Mouse (Mus musculus) kidney, postnatal 0 days (tissue): Measurements from ENCODE around the gene Ak1. TPM values are rescaled to one million over a fixed set of nuclear protein-coding genes. Genes with fewer than 3 reads are reported as not detected.

ENCODE experiments used
- ATAC-seq: fragments of 200-750 bp; cut with Nextera tagmentation; replicated peaks from 2 replicates; pipeline ENCODE4 v1.8.0; 2017; ENCODE audit warnings: low read depth, moderate number of reproducible peaks, moderate TSS enrichment, moderate library complexity; ENCODE audit not compliant: low FRiP score
- DNase-seq: peaks from one replicate; pipeline ENCODE4 v3.0.0-alpha.2; 2016; ENCODE audit warnings: low spot score
- H3K27ac ChIP-seq: fragments of 300-500 bp; sonication (generic); 2 replicates; pipeline ENCODE4 v1.5.1; 2014; ENCODE audit warnings: mild to moderate bottlenecking
- H3K27me3 ChIP-seq: fragments of 300-500 bp; sonication (generic); 2 replicates; pipeline ENCODE4 v1.6.1; 2014; ENCODE audit warnings: low read length, mixed read lengths; ENCODE audit not compliant: insufficient read depth
- H3K36me3 ChIP-seq: fragments of 300-500 bp; sonication (generic); 2 replicates; pipeline ENCODE4 v1.6.1; 2014; ENCODE audit warnings: low read length, mixed read lengths; ENCODE audit not compliant: insufficient read depth
- H3K4me1 ChIP-seq: fragments of 300-500 bp; sonication (generic); replicated peaks from 2 replicates; pipeline ENCODE4 v1.6.1; 2014; ENCODE audit warnings: antibody characterized with exemption, low read length, mixed read lengths; ENCODE audit not compliant: insufficient read depth
- H3K4me2 ChIP-seq: fragments of 300-500 bp; sonication (generic); 2 replicates; pipeline ENCODE4 v1.6.1; 2014; ENCODE audit warnings: mild to moderate bottlenecking, low read length, moderate library complexity, mixed read lengths
- H3K4me3 ChIP-seq: fragments of 300-500 bp; sonication (generic); replicated peaks from 2 replicates; pipeline ENCODE4 v1.5.1; 2014; ENCODE audit warnings: low read depth, low read length
- H3K9ac ChIP-seq: fragments of 300-500 bp; sonication (generic); 2 replicates; pipeline ENCODE4 v1.6.1; 2014; ENCODE audit warnings: low read depth, low read length
- H3K9me3 ChIP-seq: fragments of 300-500 bp; sonication (generic); replicated peaks from 2 replicates; pipeline ENCODE4 v1.6.1; 2016; ENCODE audit warnings: low read length, inconsistent platforms, mixed read lengths
- CTCF ChIP-seq: IDR thresholded peaks from 2 replicates; pipeline ENCODE4 v1.5.1; 2016; ENCODE audit warnings: antibody characterized with exemption, low read depth, mild to moderate bottlenecking, moderate library complexity
- WGBS: fragments of 180-500 bp; shearing (Covaris S2); extraction: QIAGEN DNeasy Blood & Tissue Kit; methylation state at CpG from one replicate; pipeline ENCODE4 v1.1.7; 2014; 5-methylcytosine and 5-hydroxymethylcytosine counted together
- polyA plus RNA-seq: library from polyadenylated mRNA; unstranded; fragments of >200 nt; fragmentation: Nextera tagmentation; extraction: Ambion mirVana; gene quantifications from 2 replicates; pipeline ENCODE4 v1.2.1, GENCODE M21; 2015

Ak1 gene
- polyA plus RNA-seq, 1 experiment from 2014 or later: 38.7 TPM

- no peak for TF ChIP-seq CTCF
These were observed 9.3 kb upstream of the Ak1 start for GRCm38 (mm10) chr2:32612274-32612673.

GRCm38 (mm10) chr2:32617109-32617508, 4.4 kb upstream of the Ak1 start:
- Histone ChIP-seq H3K4me1 (peaks cover 19% of the 10 kb centered on the region), H3K36me3 (0 out of 2 replicates have a peak, but pooled peaks cover 9% of the 10 kb centered on the region), H3K27me3 (no peaks in the 10 kb centered on the region), H3K4me3 (no peak overlapping the region), H3K9me3 (no peaks in the 10 kb centered on the region), H3K4me2 (no peak overlapping the region), H3K27ac (no peak overlapping the region), H3K9ac (no peak overlapping the region)
- WGBS: 94% methylated on average over 1 of the region's 1 CpGs
- no peak for DNase-seq
- ATAC-seq: no peak
- no peak for TF ChIP-seq CTCF

More at GRCm38 (mm10) chr2:32612274-32612673, 9.3 kb upstream of the Ak1 start:
- Histone ChIP-seq H3K9me3 (no peaks in the 10 kb centered on the region), H3K4me2 (no peak overlapping the region), H3K27ac (no peak overlapping the region), H3K4me3 (no peak overlapping the region), H3K36me3 (0 out of 2 replicates have a peak, but pooled peaks cover 9% of the 10 kb centered on the region), H3K4me1 (peaks cover 4% of the 10 kb centered on the region; the same call in 1 of the 2 replicates), H3K9ac (no peak overlapping the region), H3K27me3 (no peaks in the 10 kb centered on the region)
- ATAC-seq (no peak), DNase-seq (no peak)
- 78% methylated on average over 26 of the region's 26 CpGs for WGBS

- H3K4me2 ChIP-seq: no peak overlapping the region
- no peak for DNase-seq
- H3K9ac ChIP-seq: no peak overlapping the region
- H3K27ac ChIP-seq: no peak overlapping the region
- H3K27me3 ChIP-seq: no peaks in the 10 kb centered on the region
- WGBS: 96% methylated on average over 4 of the region's 4 CpGs
- peaks cover 19% of the 10 kb centered on the region for H3K4me1 ChIP-seq
- H3K9me3 ChIP-seq: no peaks in the 10 kb centered on the region
- 0 out of 2 replicates have a peak, but pooled peaks cover 9% of the 10 kb centered on the region for H3K36me3 ChIP-seq
- peak; percentile 37; the same call in 1 of the 2 replicates for TF ChIP-seq CTCF
- ATAC-seq: no peak
- no peak overlapping the region for H3K4me3 ChIP-seq
These were observed 4.0 kb upstream of the Ak1 start for GRCm38 (mm10) chr2:32617601-32618000.

GRCm38 (mm10) chr2:32618051-32618450, 3.5 kb upstream of the Ak1 start:
- no peaks in the 10 kb centered on the region for H3K27me3 ChIP-seq
- H3K27ac ChIP-seq: no peak overlapping the region
- DNase-seq: no peak
- WGBS: 48% methylated on average over 9 of the region's 9 CpGs
- no peak overlapping the region for H3K4me2 ChIP-seq
- no peak overlapping the region for H3K4me3 ChIP-seq
- H3K9me3 ChIP-seq: no peaks in the 10 kb centered on the region
- ATAC-seq: no peak
- no peak overlapping the region for H3K9ac ChIP-seq
- TF ChIP-seq CTCF: no peak
- 0 out of 2 replicates have a peak, but pooled peaks cover 9% of the 10 kb centered on the region for H3K36me3 ChIP-seq
- H3K4me1 ChIP-seq: peaks cover 19% of the 10 kb centered on the region

GRCm38 (mm10) chr2:32620682-32621516, 659 bp upstream of the Ak1 start:
- TF ChIP-seq CTCF: no peak
- Histone ChIP-seq H3K4me3 (no peak overlapping the region), H3K9me3 (no peaks in the 10 kb centered on the region), H3K9ac (no peak overlapping the region), H3K27me3 (no peaks in the 10 kb centered on the region), H3K27ac (peak overlapping the region; percentile 78), H3K4me1 (peaks cover 34% of the 10 kb centered on the region), H3K36me3 (no peaks in the 10 kb centered on the region), H3K4me2 (no peak overlapping the region; the same call in 1 of the 2 replicates)
- DNase-seq (peak; percentile 78), ATAC-seq (no peak; the same call in 1 of the 2 replicates)
- WGBS: 2% methylated on average over 4 of the region's 4 CpGs

- H3K4me1 ChIP-seq: peaks cover 48% of the 10 kb centered on the region
- H3K27ac ChIP-seq: 0 out of 2 replicates have a peak overlapping the region, but pooled peaks have one; percentile 68
- no peak overlapping the region for H3K4me2 ChIP-seq
- no peak overlapping the region for H3K4me3 ChIP-seq
- ATAC-seq (no peak), DNase-seq (no peak)
- H3K9me3 ChIP-seq: no peaks in the 10 kb centered on the region
- no peaks in the 10 kb centered on the region for H3K36me3 ChIP-seq
- H3K9ac ChIP-seq: no peak overlapping the region
- no peaks in the 10 kb centered on the region for H3K27me3 ChIP-seq
- TF ChIP-seq CTCF: no peak
- 72% methylated on average over 5 of the region's 5 CpGs for WGBS
These were observed 2.7 kb downstream of the Ak1 start for GRCm38 (mm10) chr2:32624111-32624748.
